Mouse (Mus musculus) lung, postnatal 10 days (tissue): ENCODE results near the gene Olfr60.

Experiments
- DNase-seq: peaks from one replicate; pipeline ENCODE4 v3.0.0; 2021

Gene Olfr60

GRCm38 (mm10) chr7:140361571-140361970 lies at the start of gene Olfr60:
Olfr60 (minus strand) TSS chr7:140361671.
- DNase-seq = no peak

DNA sequence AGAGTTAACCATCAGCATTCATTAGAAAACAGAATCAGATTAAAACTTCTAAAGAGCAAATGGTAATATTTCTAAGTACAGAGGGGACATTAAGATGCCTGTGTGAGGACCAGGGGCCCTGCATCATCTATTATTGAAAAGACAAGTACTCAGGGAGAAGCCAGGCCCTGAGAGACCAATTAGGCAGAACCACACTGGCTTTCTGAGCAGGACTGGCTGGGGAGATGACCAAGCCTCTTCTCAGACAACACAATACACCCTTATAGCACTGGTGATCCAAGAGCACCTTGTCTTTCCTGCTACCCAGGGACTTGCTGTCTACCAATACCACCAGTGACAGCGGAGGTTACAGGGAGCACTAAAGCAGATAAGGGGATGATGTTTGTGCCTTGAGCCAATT lies 41.3 kb upstream of the Olfr60 start, which contains the start of gene Olfr531:
Gene Olfr531, minus strand, starts transcription at position 101 of the 400 bp plus-strand sequence.
- DNase-seq = no peak

- no peak for DNase-seq
Measured at GRCm38 (mm10) chr7:140376911-140377310, 15.4 kb upstream of the Olfr60 start.

DNA sequence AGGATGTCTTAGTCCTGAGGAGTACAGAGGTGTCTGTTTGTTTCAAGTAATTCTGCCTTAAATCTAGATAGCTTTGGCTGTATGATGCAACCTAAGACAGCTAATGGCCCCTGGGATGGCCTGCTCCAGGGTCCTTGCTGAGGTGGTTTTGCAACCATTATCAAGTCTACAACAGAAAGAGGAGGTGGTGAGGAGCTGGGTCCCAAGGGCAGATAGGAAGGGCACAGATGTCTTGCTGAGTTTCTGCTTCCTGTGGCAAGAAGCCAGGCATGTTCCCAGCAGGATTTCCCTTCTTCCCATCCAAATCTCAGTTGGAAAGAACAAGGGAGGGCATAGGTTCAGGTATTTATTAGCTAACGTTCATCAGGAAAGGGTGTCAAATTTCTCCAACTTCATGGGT lies 14.8 kb upstream of the Olfr60 start, which contains the start of gene Olfr530:
Gene Olfr530, minus strand, starts transcription at position 101 of the 400 bp plus-strand sequence.
- no peak for DNase-seq

DNA sequence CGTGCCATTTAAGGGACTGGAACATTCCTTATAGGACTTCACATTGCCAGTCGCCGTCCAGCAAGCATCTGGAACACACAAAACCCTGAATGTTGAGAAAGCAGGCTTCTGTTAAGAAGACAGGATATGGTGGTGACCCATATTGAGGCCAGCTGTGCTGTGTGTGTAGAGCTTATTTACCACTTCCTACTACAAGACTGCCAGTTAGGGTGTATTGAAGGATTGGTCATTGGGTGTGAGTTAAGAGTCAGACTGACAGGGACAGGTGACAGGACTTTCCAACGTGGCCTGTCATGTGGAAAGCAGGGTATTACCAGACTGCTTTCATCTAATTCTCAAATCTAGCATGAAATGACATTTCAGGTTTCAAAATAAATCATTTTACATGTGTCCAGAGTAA lies 12.8 kb upstream of the Olfr60 start:
- no peak for DNase-seq

- no peak for DNase-seq
Measured at GRCm38 (mm10) chr7:140333717-140334116, 27.8 kb downstream of the Olfr60 start, which contains the start of gene Olfr527. Olfr527 (plus strand) TSS chr7:140334017.

DNA sequence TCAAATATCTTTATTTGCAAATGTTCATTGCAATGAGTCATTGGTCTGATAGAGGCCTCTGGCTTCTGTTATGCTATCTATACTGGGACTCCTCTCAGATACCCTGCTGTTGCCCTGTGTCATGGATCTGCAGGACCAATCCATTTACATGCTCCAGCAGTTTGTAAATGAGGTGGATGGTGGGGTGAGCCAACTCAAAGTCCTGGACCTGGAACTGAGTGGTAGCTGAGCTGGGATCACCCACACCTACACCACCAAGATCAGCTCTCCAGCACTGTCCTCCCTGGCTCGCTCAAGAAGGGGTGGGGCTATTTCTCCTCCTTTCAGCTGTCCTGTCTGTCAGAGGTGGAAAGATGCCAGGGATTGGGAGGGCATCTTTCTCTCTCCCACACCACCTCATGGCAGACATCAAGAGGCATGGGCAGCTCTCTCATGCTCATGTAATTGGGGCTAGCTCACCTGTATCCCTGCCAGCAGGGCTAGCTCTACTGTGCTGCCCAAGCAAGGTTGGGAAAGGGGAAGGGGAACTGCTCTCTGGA lies 31.6 kb downstream of the Olfr60 start:
- DNase-seq = no peak

DNA sequence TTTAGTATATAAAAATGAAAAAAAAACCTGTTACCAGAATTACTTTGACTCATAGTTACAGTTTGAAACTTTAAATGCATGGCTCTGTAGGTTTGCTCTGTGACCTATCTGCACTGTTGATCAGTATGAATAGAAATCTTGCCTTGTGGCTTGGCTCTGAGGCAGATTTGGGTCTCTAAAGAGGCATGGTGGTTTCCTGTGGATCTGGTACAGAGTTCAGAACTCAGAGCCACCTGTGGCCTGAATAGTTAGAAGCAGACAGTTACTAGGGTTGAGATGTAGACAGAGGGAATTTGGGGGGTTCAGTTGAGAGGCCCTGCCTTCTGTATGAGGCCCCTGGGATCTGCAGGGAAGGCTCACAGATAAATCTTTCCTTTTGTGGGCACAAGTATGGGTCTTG lies 40.3 kb downstream of the Olfr60 start:
- DNase-seq = no peak

GRCm38 (mm10) chr7:140320558-140320957 lies 40.9 kb downstream of the Olfr60 start, which contains the start of gene Olfr525:
Olfr525 (plus strand) TSS chr7:140320858.
- no peak for DNase-seq

DNA sequence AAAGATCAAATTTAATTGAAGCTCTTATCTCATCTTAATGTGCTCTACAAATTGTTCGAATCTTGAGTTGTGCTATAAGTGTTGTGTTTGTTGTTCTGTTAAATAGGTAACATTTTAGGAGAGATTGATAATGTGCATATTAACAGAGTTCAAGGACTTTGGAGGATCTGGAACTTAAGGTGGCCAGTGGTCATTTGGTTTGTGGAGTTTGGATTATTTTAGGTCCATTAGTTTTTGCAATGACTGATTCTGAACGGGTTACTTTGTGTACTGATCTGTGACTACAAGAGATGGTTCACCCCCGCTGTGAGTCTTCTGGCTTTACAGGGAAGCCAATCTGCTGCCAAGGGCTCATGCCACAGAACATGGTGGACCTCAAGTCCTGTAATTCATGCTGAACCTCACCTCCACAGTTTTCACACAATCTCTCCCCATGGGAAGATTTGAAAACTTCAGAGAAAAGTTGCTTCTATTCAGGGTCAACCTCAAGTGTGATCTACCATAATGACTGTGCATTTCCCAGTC lies 41.5 kb downstream of the Olfr60 start:
- DNase-seq = no peak

GRCm38 (mm10) chr7:140299416-140299815 lies 62.1 kb downstream of the Olfr60 start:
- DNase-seq = no peak

- DNase-seq = no peak
Measured at GRCm38 (mm10) chr7:140296876-140297275, 64.6 kb downstream of the Olfr60 start.

- DNase-seq = no peak
Measured at GRCm38 (mm10) chr7:140295746-140296145, 65.7 kb downstream of the Olfr60 start.
